Mouse (Mus musculus) cerebellum, adult 2 months (tissue): ENCODE results near the gene Coro1c. TPM values are rescaled to one million over a fixed set of nuclear protein-coding genes. Genes with fewer than 3 reads are reported as not detected.

Source experiments
- DNase-seq, 2 experiments: peaks; one replicate each; pipeline ENCODE4 v3.0.0; 2021
- H3K27ac ChIP-seq: fragments of 200-500 bp; 2 replicates; pipeline ENCODE4 v1.5.1; 2012; ENCODE audit warnings: low read length, control low read depth, inconsistent platforms; ENCODE audit not compliant: insufficient read depth
- H3K27me3 ChIP-seq: fragments of 200-500 bp; 2 replicates; pipeline ENCODE4 v1.6.1; 2012; ENCODE audit warnings: inconsistent platforms, mild to moderate bottlenecking, low read length, moderate library complexity; ENCODE audit not compliant: control insufficient read depth, insufficient read depth
- H3K4me1 ChIP-seq: fragments of 200-500 bp; 2 replicates; pipeline ENCODE4 v1.6.1; 2011; ENCODE audit warnings: low read length; ENCODE audit not compliant: control insufficient read depth, insufficient read depth
- H3K4me3 ChIP-seq: fragments of 200-500 bp; replicated peaks from 2 replicates; pipeline ENCODE3; 2011; ENCODE audit warnings: mild to moderate bottlenecking, low read depth, low read length, control low read depth; ENCODE audit not compliant: insufficient read depth
- CTCF ChIP-seq: fragments of 200-500 bp; IDR thresholded peaks from 2 replicates; pipeline ENCODE4 v1.5.1; 2011; ENCODE audit warnings: low read depth, mild to moderate bottlenecking, control low read depth, low read length, moderate library complexity, borderline replicate concordance; ENCODE audit not compliant: insufficient read depth
- POLR2A ChIP-seq: fragments of 200-500 bp; IDR thresholded peaks from 2 replicates; pipeline ENCODE4 v1.6.1; 2011; ENCODE audit warnings: low read length, control low read depth, borderline replicate concordance; ENCODE audit not compliant: insufficient read depth
- WGBS: fragments of 180-500 bp; shearing (Covaris S2); methylation state at CpG from one replicate; pipeline ENCODE4 v1.1.7; 2018; 5-methylcytosine and 5-hydroxymethylcytosine counted together
- polyA plus RNA-seq: library from polyadenylated mRNA; depleted of rRNA; stranded (reverse); fragments of >200 nt; gene quantifications from 2 replicates; pipeline ENCODE4 v1.2.3, GENCODE M21; 2012

Coro1c gene
- polyA plus RNA-seq, 1 experiment = 90.2 TPM

DNA sequence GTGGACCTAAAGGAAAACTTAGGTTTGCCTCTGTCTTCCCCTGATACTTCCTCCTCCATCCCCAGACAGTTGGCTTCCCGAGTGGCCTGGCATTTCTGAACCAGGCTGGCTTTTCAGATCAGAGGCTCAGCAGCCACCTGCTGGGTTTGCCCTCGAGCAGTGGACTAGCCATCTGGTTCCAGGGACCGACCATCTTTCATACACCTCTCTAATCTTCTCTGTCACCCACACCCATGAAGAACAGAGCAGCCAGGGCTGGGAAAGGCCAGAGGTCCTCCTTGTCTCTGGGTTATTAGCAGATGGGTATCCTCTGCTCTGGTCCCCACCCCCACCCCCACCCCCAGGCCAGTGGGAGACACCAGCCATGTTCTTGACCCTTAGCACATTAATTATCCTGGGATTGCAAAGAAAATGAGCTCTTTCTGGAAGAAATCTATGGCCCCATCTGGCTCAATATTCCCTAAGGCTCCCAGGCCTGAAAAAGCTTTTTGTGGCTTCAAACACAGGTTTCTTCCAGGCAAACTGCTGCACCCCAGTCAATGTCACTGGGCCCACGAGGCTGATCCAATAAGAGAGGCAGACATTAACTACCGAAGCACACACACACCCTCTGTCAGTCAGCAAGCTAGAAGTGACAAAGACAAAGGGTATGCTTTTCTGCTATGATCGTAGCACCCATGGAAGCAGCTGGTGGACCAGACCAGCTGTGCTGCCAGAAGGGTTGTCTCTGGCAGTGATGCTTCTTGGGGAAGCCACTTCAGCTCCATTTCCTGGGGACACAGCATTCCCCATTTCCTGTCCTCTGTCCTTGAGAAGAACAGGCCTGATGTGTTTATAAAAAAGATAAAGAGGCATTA, 13.0 kb upstream of the Coro1c start:
- peak; percentile 80 to 87 for DNase-seq
- 25% methylated on average over 6 of the region's 6 CpGs for WGBS
- Histone ChIP-seq H3K4me1 (peaks cover 9% of the 10 kb centered on the region), H3K4me3 (no peak overlapping the region), H3K27ac (no peak overlapping the region), H3K27me3 (no peaks in the 10 kb centered on the region)
- no peak for TF ChIP-seq CTCF
- no peak for TF ChIP-seq POLR2A

- no peak for TF ChIP-seq POLR2A
- no peak for TF ChIP-seq CTCF
- no peak overlapping the region for H3K4me3 ChIP-seq
- H3K4me1 ChIP-seq = peaks cover 9% of the 10 kb centered on the region
- H3K27me3 ChIP-seq = no peaks in the 10 kb centered on the region
- no peak for DNase-seq
- WGBS = 88% methylated on average over 7 of the region's 7 CpGs
- H3K27ac ChIP-seq = no peak overlapping the region
These were observed 10.5 kb upstream of the Coro1c start for GRCm38 (mm10) chr5:113919060-113919459.

GRCm38 (mm10) chr5:113918654-113919053, 10.1 kb upstream of the Coro1c start:
- DNase-seq = no peak
- Histone ChIP-seq H3K4me3 (no peak overlapping the region), H3K4me1 (peaks cover 9% of the 10 kb centered on the region), H3K27me3 (no peaks in the 10 kb centered on the region), H3K27ac (no peak overlapping the region)
- no peak for TF ChIP-seq CTCF
- WGBS = 82% methylated on average over 9 of the region's 9 CpGs

DNA sequence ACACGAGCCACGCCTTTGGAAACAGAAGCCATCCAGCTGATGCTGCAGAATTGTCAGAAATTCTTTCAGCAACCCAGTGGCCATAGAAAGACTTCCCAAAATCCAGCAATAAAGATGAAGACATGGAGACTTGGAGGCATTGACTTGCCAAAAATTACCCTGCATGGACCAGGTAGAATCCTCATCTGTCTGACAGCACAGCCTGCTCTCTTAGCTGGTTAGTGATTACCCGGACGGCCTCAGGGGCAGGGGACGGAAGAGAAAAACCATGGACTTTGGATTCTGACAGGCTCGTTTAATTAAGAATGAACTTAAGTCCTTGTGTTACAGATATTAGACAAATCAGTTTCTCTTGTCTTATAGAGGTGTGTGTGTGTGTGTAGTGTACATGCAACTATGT, 2.1 kb upstream of the Coro1c start:
- Histone ChIP-seq H3K4me1 (no peaks in the 10 kb centered on the region; the same call in 1 of the 2 replicates), H3K4me3 (no peak overlapping the region), H3K27me3 (no peaks in the 10 kb centered on the region), H3K27ac (no peak overlapping the region)
- TF ChIP-seq POLR2A = no peak
- TF ChIP-seq CTCF = no peak
- 86% methylated on average over 6 of the region's 6 CpGs for WGBS
- DNase-seq = no peak

- TF ChIP-seq CTCF (no peak), POLR2A (no peak)
- no peaks in the 10 kb centered on the region for H3K27me3 ChIP-seq
- no peak overlapping the region for H3K27ac ChIP-seq
- H3K4me3 ChIP-seq = no peak overlapping the region
- H3K4me1 ChIP-seq = no peaks in the 10 kb centered on the region; the same call in 1 of the 2 replicates
- 47% methylated on average over 10 of the region's 10 CpGs for WGBS
- DNase-seq = no peak
These were observed 1.6 kb upstream of the Coro1c start for GRCm38 (mm10) chr5:113910065-113910701.

GRCm38 (mm10) chr5:113907786-113908567, 581 bp downstream of the Coro1c start:
- peak overlapping the region; percentile 87 for H3K27ac ChIP-seq
- peak; percentile 72 to 75 for DNase-seq
- no peaks in the 10 kb centered on the region for H3K27me3 ChIP-seq
- under 1% methylated on average over 69 of the region's 69 CpGs for WGBS
- no peaks in the 10 kb centered on the region; the same call in none of the 2 replicates for H3K4me1 ChIP-seq
- TF ChIP-seq CTCF = no peak
- TF ChIP-seq POLR2A = 0 out of 2 replicates have a peak, but pooled peaks have one; percentile 10
- H3K4me3 ChIP-seq = peak overlapping the region; percentile 77

DNA sequence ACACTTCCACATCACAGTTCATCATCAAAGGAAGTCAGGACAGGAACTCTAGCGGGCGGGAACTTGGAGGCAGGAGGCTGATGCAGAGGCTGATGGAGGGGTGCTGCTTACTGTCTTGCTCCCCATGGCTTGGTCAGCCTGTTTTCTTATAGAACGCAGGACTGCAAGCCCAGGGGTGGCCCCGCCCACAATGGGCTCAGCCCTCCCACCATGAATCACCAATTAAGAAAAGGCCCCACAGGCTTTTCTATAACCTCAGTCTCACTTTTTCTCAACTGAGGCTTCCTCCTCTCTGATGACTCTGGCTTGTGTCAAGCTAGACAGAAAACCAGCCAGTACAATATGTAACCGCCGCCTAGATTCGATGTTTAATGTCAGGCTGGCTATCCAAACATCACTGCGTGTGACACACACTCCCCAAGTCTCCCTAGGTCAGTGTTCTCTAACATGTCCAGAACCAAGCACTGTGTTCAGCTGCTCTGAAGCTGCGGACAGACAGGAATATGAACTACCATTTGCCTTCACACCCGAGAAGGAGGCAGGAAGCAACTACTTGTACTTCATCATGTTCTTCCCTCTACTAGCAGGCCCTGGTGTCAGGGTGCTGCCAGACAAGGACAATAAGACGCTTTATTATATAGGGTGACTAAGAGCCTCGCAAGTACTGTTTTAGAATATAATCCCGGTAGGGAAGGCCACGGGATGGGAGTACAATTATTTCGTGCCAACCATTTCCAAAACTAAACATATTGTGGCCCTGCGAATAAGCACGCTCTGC, 1.4 kb downstream of the Coro1c start:
- peak; percentile 36 to 45 for DNase-seq
- H3K27me3 ChIP-seq = no peaks in the 10 kb centered on the region
- 10% methylated on average over 17 of the region's 17 CpGs for WGBS
- TF ChIP-seq CTCF (no peak), POLR2A (no peak)
- peak overlapping the region; percentile 77 for H3K4me3 ChIP-seq
- peak overlapping the region; percentile 87; the same call in 1 of the 2 replicates for H3K27ac ChIP-seq
- peaks cover under 1% of the 10 kb centered on the region for H3K4me1 ChIP-seq
